Mouse (Mus musculus): ENCODE measurements around the gene Boll.

The Boll gene

GRCm38 (mm10) chr1:55210202-55210965 is 152.9 kb downstream of the Boll start:
- CTCF ChIA-PET: interaction anchor here (0.5 to 0.6 kb wide), 2 partner anchors 30 to 414 kb away, joined by 4 read pairs; no protein-coding TSS in a partner anchor

GRCm38 (mm10) chr1:55208500-55209140 is 154.6 kb downstream of the Boll start:
- CTCF ChIA-PET: interaction anchor here (0.7 kb wide), 1 partner anchor 17 kb away, joined by 4 read pairs; no protein-coding TSS in a partner anchor

GRCm38 (mm10) chr1:55207561-55207960 is 155.7 kb downstream of the Boll start:
- CTCF ChIA-PET: no interaction called here

GRCm38 (mm10) chr1:55205808-55206327 is 157.4 kb downstream of the Boll start:
- CTCF ChIA-PET: interaction anchor here (0.6 to 0.7 kb wide), 2 partner anchors 8 to 32 kb away, joined by 3 to 5 read pairs; no protein-coding TSS in a partner anchor

GRCm38 (mm10) chr1:55201850-55202752 is 161.2 kb downstream of the Boll start:
- CTCF ChIA-PET: no interaction called here

- CTCF ChIA-PET: interaction anchor here (0.6 kb wide), 1 partner anchor 668 kb away, joined by 4 read pairs; no protein-coding TSS in a partner anchor
Observed at GRCm38 (mm10) chr1:55198719-55199118, 164.6 kb downstream of the Boll start.

All from spleen, embryonic (tissue).